Comparison of ENCODE assay signal across 11 mouse cellular contexts in the genomic region with DNA sequence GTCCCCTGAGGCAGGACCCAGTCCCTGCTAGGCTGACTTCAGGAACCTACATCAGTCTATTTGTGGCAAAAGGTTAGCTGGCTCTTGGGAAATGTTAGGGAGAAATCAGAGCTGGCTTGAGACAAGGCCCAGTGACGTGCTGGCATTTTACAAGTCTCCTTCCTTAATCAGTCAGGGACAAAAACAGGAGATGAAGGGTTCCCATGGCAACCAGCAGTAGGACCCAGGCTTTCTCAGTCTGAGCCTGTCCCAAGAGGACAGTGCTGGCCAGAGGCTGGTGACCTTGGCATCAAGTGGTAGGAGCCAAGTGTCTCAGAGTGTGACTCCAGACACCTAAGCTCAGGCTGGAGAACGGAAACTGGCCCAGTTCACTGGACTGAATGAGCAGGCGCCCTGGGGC. TPM values are rescaled to one million over a fixed set of nuclear protein-coding genes. Genes with fewer than 3 reads are reported as not detected.
DNase-seq lines count a peak whose midpoint lies in the region.
"Had no signal": no experiment of that assay in that cellular context is flagged by ENCODE, and none has a peak within 500 bp of the region (broad histone marks: within the 10 kb centered on the region; RNA-seq: fewer than 3 reads in every experiment).

No protein-coding gene starts in this region.

- peak; percentile 56 for DNase-seq in adrenal gland, adult 2 months
- no peak for DNase-seq in adrenal gland, adult 18-20 months (ENCODE audit: low spot score in 2 of 2)
- peak; percentile 59 for DNase-seq in adrenal gland, postnatal 14 days
- no peak for DNase-seq in adrenal gland, adult 8-10 months
- DNase-seq in adrenal gland, postnatal 36 days = peak; percentile 26 to 35
- no peak for DNase-seq in retina, postnatal 1 day
- DNase-seq: cerebellum, adult 11 months; cerebellum, adult 18-20 months; cerebellum, adult 8-10 months; cerebellum, postnatal 36 days; embryo, embryonic 11 days had no signal

RNA-seq across cellular contexts. Expression of gene Lrpap1, which starts 28.7 kb away (rescaled TPM):
- 100 to 1,000 TPM; 112 to 116 TPM for total RNA-seq in adrenal gland, adult 2 months (2021)
- 31.4 and 36.7 TPM in 2 replicates for polyA plus RNA-seq in adrenal gland, adult 2 months (2012; rRNA removed)
- 100 to 1,000 TPM; 115 TPM for total RNA-seq in adrenal gland, adult 18-20 months (2021)
- total RNA-seq in adrenal gland, postnatal 14 days (2021) = 80.8 and 88.8 TPM in 2 replicates
- 100 to 1,000 TPM in 2 of 4 experiments, 10 to 100 TPM in 2; 98.6 to 149 (median 115) TPM for total RNA-seq in adrenal gland, adult 8-10 months (2022)
- 100 to 1,000 TPM; 110 to 120 TPM for total RNA-seq in adrenal gland, postnatal 36 days (2021)

Comparison
In these comparisons a context has a peak if more than half of its experiments do, and no peak if none do; other contexts are left out.
1. DNase-seq: peak in adrenal gland, adult 2 months (single experiment), adrenal gland, postnatal 14 days (single experiment) and adrenal gland, postnatal 36 days (2 of 2); none in adrenal gland, adult 18-20 months (0 of 2), adrenal gland, adult 8-10 months (single experiment) and retina, postnatal 1 day (single experiment).